Mouse (Mus musculus): Measurements from ENCODE around the gene Ffar1.

GRCm38 (mm10) chr7:30859635-30860402 lies 1.5 kb downstream of the Ffar1 start:
- no peak for TF ChIP-seq POLR2A (IDR thresholded peaks at IDR 0.05; ENCODE audit: borderline replicate concordance, insufficient read depth, low read length)
- peak; percentile 68; the same call in 1 of the 2 replicates for TF ChIP-seq CTCF (IDR thresholded peaks at IDR 0.05; ENCODE audit: borderline replicate concordance, insufficient read depth, low read depth, low read length)
